Mouse (Mus musculus) Patski (cell line): Measurements from ENCODE around the gene Irf6. TPM values are rescaled to one million over a fixed set of nuclear protein-coding genes. Genes with fewer than 3 reads are reported as not detected.

Source experiments
- ATAC-seq: fragments of 100-300 bp; one replicate; pipeline ENCODE4 v1.8.0; 2021
- CTCF ChIA-PET: fragments of 350-600 bp; sonication (Branson Sonifier 250); formaldehyde crosslinking; loops from one replicate; lab custom pipeline; 2022; ENCODE audit warnings: inconsistent platforms; lab: Charles Lee
- POLR2A ChIA-PET: fragments of 350-600 bp; sonication (Branson Sonifier 250); formaldehyde crosslinking; loops from one replicate; lab custom pipeline; 2022; ENCODE audit warnings: antibody characterized with exemption, inconsistent platforms; lab: Charles Lee
- DNase-seq: peaks from one replicate; pipeline ENCODE4 v3.0.0-alpha.2; 2011; ENCODE audit warnings: low read depth, low spot score
- H3K27me3 ChIP-seq: fragments of 371-371 bp; one replicate; pipeline ENCODE4 v1.5.1; 2021
- CTCF ChIP-seq: fragments of 100-300 bp; IDR thresholded peaks from one replicate; pipeline ENCODE4 v1.5.1; 2021
- in situ Hi-C: fragments of 300-500 bp; cut with MboI; formaldehyde crosslinking; loops from 3 replicates; pipeline ENCODE4 v1.11.1; 2018; ENCODE audit warnings: low pct_unique_long_range_greater_than_20kb, mixed read lengths
- polyA plus RNA-seq: library from polyadenylated mRNA; unstranded; gene quantifications from one replicate; pipeline ENCODE4 v1.2.3, GENCODE M21; 2021

Gene Irf6
- polyA plus RNA-seq, 1 experiment from 2014 or later, result 2.2 TPM

DNA sequence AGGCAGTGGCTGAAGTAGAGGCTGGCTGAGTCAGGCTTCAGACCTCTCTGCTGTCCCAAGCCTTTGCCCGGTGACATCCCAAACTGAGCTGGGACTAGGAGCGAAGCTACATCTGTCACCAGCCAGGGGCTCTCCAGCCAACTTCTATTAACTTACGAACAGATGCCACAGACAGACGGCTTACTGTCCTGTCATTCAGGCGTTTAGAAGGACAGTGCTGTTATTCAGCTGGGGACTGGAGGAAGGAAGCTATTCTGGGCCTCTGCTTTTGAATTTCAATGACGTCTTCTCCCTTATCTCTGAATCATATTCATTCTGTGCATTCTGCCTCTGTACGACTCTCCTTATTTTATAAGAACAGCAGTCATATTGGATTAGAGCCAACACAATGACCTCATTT, 1.8 kb upstream of the Irf6 start:
- TF ChIP-seq CTCF, result no peak
- POLR2A ChIA-PET, result no interaction called here
- H3K27me3 ChIP-seq, result no peaks in the 10 kb centered on the region
- DNase-seq, result no peak
- CTCF ChIA-PET, result interaction anchor here (1.1 to 1.8 kb wide), 2 partner anchors 18 to 20 kb away, joined by 5 read pairs; no protein-coding TSS in a partner anchor
- in situ Hi-C loops, result no loop called here
- no peak for ATAC-seq

DNA sequence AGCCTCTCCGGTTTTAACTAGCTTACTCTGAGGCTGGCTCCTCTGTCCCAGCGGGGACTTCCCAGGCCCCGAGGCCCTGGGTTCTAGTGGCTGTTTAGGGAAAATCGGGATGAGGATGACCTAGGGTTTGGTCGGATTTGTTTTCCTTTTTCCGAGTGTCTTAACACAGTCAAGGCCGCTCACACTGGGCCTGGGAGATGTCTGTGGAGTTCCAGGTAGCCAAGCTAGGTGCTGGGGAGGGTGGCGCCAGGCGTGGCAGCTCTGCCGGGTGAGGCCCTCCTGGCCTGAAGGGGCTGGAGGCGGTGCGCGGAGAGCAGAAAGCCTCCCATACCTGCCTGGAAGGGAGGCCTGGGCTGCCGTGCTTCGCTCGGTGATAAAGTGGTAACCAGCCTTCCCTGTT, 650 bp downstream of the Irf6 start:
- ATAC-seq (no peak), DNase-seq (no peak)
- no peak for TF ChIP-seq CTCF
- ChIA-PET POLR2A (no interaction called here), CTCF (interaction anchor here (1.7 kb wide), 1 partner anchor 23 kb away, joined by 5 read pairs; the partner anchor contains the start of gene Diexf)
- in situ Hi-C loops, result no loop called here
- H3K27me3 ChIP-seq, result no peaks in the 10 kb centered on the region

- no peak for TF ChIP-seq CTCF
- in situ Hi-C loops, result no loop called here
Observed at GRCm38 (mm10) chr1:193156316-193157110, 3.6 kb downstream of the Irf6 start.

GRCm38 (mm10) chr1:193157111-193157492, 4.2 kb downstream of the Irf6 start:
- peak; percentile 6 for ATAC-seq
- TF ChIP-seq CTCF, result no peak
- CTCF ChIA-PET, result interaction anchor here (1.3 kb wide), 1 partner anchor 9 kb away, joined by 4 read pairs; no protein-coding TSS in a partner anchor
- DNase-seq, result no peak
- POLR2A ChIA-PET, result no interaction called here
- H3K27me3 ChIP-seq, result no peaks in the 10 kb centered on the region
- in situ Hi-C loops, result no loop called here

More at GRCm38 (mm10) chr1:193156316-193157110, 3.6 kb downstream of the Irf6 start:
- H3K27me3 ChIP-seq, result no peaks in the 10 kb centered on the region
- DNase-seq (peak; percentile 71), ATAC-seq (peak; percentile 72)
- POLR2A ChIA-PET, result no interaction called here
- CTCF ChIA-PET, result interaction anchor here (1.3 kb wide), 1 partner anchor 9 kb away, joined by 4 read pairs; no protein-coding TSS in a partner anchor

DNA sequence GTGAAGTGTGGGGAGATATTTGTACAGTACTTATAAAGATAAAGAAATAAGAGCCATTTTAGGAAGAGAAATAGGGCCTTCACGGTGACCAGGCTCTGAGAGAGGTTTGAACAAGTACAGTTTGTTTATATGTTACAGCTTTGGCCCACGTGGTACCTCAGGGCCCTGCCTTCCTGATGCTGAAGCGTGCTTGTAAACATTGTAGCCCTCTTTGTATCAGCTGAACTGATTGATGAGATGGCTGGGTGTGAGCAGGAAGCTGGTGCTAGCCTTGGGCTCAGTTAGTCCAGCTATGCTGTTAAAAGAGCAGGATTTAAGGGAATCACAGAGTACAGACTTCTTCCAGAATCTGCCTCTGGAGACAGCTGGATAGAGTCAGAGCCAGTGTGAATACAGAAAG, 6.3 kb downstream of the Irf6 start:
- ChIA-PET CTCF (interaction anchor here (1.5 to 1.8 kb wide), 2 partner anchors 10 to 11 kb away, joined by 4 to 5 read pairs; no protein-coding TSS in a partner anchor), POLR2A (no interaction called here)
- DNase-seq (no peak), ATAC-seq (no peak)
- in situ Hi-C loops, result no loop called here
- no peaks in the 10 kb centered on the region for H3K27me3 ChIP-seq
- no peak for TF ChIP-seq CTCF

- ATAC-seq (no peak), DNase-seq (no peak)
- in situ Hi-C loops, result no loop called here
- no peak for TF ChIP-seq CTCF
- POLR2A ChIA-PET, result no interaction called here
- no peaks in the 10 kb centered on the region for H3K27me3 ChIP-seq
- CTCF ChIA-PET, result interaction anchor here (1.6 to 1.8 kb wide), 2 partner anchors 10 to 16 kb away, joined by 3 to 4 read pairs; no protein-coding TSS in a partner anchor
Observed at GRCm38 (mm10) chr1:193159613-193160012, 6.7 kb downstream of the Irf6 start.

DNA sequence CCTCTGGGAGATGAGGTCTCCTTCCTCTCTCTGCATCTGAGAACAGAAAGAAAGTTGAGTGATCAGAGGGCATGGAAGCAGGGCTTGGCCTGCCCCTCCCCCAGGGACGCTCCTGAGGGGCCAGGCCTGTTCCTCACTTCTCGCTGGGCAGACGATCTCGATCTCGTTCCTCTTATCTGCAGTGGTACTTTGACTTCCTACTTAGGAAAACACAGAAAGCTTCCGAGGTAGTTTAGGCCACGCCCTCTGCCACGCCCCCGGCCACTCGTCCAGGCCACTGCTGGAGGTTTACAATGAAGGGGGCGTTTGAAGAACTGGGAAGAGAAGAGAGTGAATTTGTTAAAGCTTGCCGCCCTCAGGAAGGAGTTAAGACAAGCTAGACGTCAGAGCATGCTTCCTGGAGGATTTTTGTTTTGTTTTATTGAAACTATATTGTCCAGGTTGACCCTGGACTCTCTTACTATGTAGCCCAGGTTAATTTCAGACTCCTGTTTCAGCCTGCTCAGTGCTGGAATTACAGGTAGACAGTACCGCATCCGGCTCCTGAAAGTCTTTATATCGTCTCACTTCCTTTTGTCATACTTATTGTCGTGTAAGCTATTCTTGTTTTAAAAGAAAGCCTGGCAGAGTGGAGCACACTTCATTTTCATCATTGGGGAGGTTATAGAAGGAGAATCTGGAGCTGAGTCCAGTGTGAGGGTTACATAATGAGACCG, 7.6 kb downstream of the Irf6 start:
- ChIA-PET CTCF (interaction anchor here (1.3 to 1.8 kb wide), 3 partner anchors 11 to 30 kb away, joined by 3 to 5 read pairs (median 4); partner anchors contain the start of gene Diexf), POLR2A (interaction anchor here (1.0 kb wide), 1 partner anchor 123 kb away, joined by 3 read pairs; no protein-coding TSS in a partner anchor)
- H3K27me3 ChIP-seq, result no peaks in the 10 kb centered on the region
- DNase-seq (no peak), ATAC-seq (no peak)
- no peak for TF ChIP-seq CTCF
- in situ Hi-C loops, result no loop called here

DNA sequence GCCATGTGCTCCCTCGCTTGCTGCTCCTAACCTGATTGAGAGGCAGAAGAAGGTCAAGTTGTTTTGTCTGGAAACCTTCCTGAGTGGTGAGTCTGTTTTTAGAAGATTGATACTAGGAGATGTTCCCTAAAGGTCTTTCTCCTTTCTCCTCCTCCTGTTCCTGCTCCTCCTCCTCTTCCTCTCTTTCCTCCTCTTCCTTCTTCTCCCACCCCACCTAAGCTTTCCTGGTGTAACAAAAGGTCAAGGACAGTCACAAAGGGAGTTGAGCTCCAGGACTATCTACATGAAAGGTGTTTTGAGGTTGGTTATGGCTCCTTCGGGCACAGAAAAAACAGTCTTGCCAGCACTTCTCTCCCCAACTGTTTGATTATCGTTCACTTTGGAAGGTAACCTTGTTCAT, 14.8 kb downstream of the Irf6 start, which contains the start of gene A130010J15Rik:
Gene A130010J15Rik (plus strand): TSS at position 301 of the 400 bp plus-strand sequence.
- ATAC-seq (no peak), DNase-seq (no peak)
- ChIA-PET CTCF (interaction anchor here (2.4 kb wide), 1 partner anchor 38 kb away, joined by 7 read pairs; the partner anchor contains the start of gene Diexf), POLR2A (no interaction called here)
- in situ Hi-C loops, result no loop called here
- H3K27me3 ChIP-seq, result no peaks in the 10 kb centered on the region
- TF ChIP-seq CTCF, result no peak

- no peak for TF ChIP-seq CTCF
- POLR2A ChIA-PET, result no interaction called here
- CTCF ChIA-PET, result interaction anchor here (0.9 to 2.4 kb wide), 3 partner anchors 11 to 42 kb away, joined by 3 to 7 read pairs (median 3); partner anchors contain the start of gene Diexf
- ATAC-seq (no peak), DNase-seq (no peak)
- in situ Hi-C loops, result no loop called here
- no peaks in the 10 kb centered on the region for H3K27me3 ChIP-seq
Observed at GRCm38 (mm10) chr1:193169228-193169627, 16.3 kb downstream of the Irf6 start.

GRCm38 (mm10) chr1:193169856-193170255, 16.9 kb downstream of the Irf6 start:
- DNase-seq (no peak), ATAC-seq (no peak)
- in situ Hi-C loops, result no loop called here

More at GRCm38 (mm10) chr1:193169856-193170255, 16.9 kb downstream of the Irf6 start:
- ChIA-PET POLR2A (no interaction called here), CTCF (interaction anchor here (0.9 kb wide), 1 partner anchor 43 kb away, joined by 3 read pairs; no protein-coding TSS in a partner anchor)
- no peak for TF ChIP-seq CTCF
- no peaks in the 10 kb centered on the region for H3K27me3 ChIP-seq
